Mouse (Mus musculus) myocyte (in vitro differentiated cells): ENCODE data around the gene Ercc2.

ENCODE experiments used
- CEBPB ChIP-seq: IDR thresholded peaks from 2 replicates; pipeline ENCODE4 v1.6.1; 2011; ENCODE audit warnings: mild to moderate bottlenecking, moderate library complexity; ENCODE audit not compliant: poor library complexity, insufficient read depth, severe bottlenecking
- E2F4 ChIP-seq: IDR thresholded peaks from one replicate; pipeline ENCODE4 v1.6.1; 2011; ENCODE audit warnings: mild to moderate bottlenecking, control low read depth, moderate library complexity; ENCODE audit not compliant: insufficient read depth
- MAX ChIP-seq: IDR thresholded peaks from one replicate; pipeline ENCODE4 v1.6.1; 2011; ENCODE audit warnings: low read depth, mild to moderate bottlenecking, control low read depth
- MYOD1 ChIP-seq, 3 experiments: IDR thresholded peaks; one replicate each; pipeline ENCODE4 v1.6.1; 2011; ENCODE audit warnings: control low read depth in 2 of 3, low read depth in 2 of 3, mild to moderate bottlenecking in 2 of 3, moderate library complexity in 1 of 3; ENCODE audit not compliant: insufficient read length in 2 of 3, control insufficient read depth in 1 of 3
- MYOG ChIP-seq, 3 experiments: IDR thresholded peaks; one replicate each; pipeline ENCODE4 v1.6.1; 2011; ENCODE audit warnings: control low read depth in 2 of 3, low read depth in 2 of 3, mild to moderate bottlenecking in 2 of 3; ENCODE audit not compliant: insufficient read length in 2 of 3, control insufficient read depth in 1 of 3, insufficient read depth in 1 of 3
- POLR2A ChIP-seq: IDR thresholded peaks from one replicate; pipeline ENCODE4 v1.6.1; 2011; ENCODE audit warnings: low read depth, mild to moderate bottlenecking, control low read depth, moderate library complexity; ENCODE audit not compliant: insufficient read length
- POLR2AphosphoS2 ChIP-seq: IDR thresholded peaks from one replicate; pipeline ENCODE4 v1.6.1; 2011; ENCODE audit warnings: low read depth, control low read depth; ENCODE audit not compliant: insufficient read length
- REST ChIP-seq: IDR thresholded peaks from one replicate; pipeline ENCODE4 v1.6.1; 2011; ENCODE audit warnings: mild to moderate bottlenecking, control low read depth, moderate library complexity; ENCODE audit not compliant: insufficient read depth, insufficient read length
- SRF ChIP-seq: IDR thresholded peaks from one replicate; pipeline ENCODE4 v1.6.1; 2011; ENCODE audit warnings: low read depth; ENCODE audit not compliant: control insufficient read depth, insufficient read length
- TCF12 ChIP-seq: IDR thresholded peaks from one replicate; pipeline ENCODE4 v1.6.1; 2011; ENCODE audit warnings: mild to moderate bottlenecking, control low read depth; ENCODE audit not compliant: poor library complexity, insufficient read depth, severe bottlenecking
- USF1 ChIP-seq: IDR thresholded peaks from one replicate; pipeline ENCODE4 v1.6.1; 2011; ENCODE audit warnings: low read depth, mild to moderate bottlenecking, control low read depth, moderate library complexity

- TF ChIP-seq POLR2A (peak; percentile 43), POLR2AphosphoS2 (peak; percentile 38), TCF12 (no peak), MYOG (IDR thresholded peaks at IDR 0.05; ENCODE audit: control insufficient read depth in 1 of 3, insufficient read depth in 1 of 3, insufficient read length in 2 of 3, low read depth in 2 of 3) (no peak), E2F4 (no peak), MAX (no peak), REST (no peak), MYOD1 (IDR thresholded peaks at IDR 0.05; ENCODE audit: control insufficient read depth in 1 of 3, insufficient read length in 2 of 3, low read depth in 2 of 3) (no peak), USF1 (no peak), CEBPB (no peak), SRF (no peak)
These were observed 36.8 kb upstream of the Ercc2 start for GRCm38 (mm10) chr7:19344938-19345471.
